Mouse (Mus musculus): ENCODE measurements around the gene Vmn1r88. TPM values are rescaled to one million over a fixed set of nuclear protein-coding genes. Genes with fewer than 3 reads are reported as not detected.

Vmn1r88 gene
- under 1 TPM; 0.11 to 0.22 (median 0.17) TPM for total RNA-seq (2022)

- no peak for DNase-seq (ENCODE audit: low spot score in 2 of 2)
Observed at GRCm38 (mm10) chr7:13159268-13159667, at the start of gene Vmn1r88. TSS of gene Vmn1r88 (plus strand) at chr7:13159568.

- DNase-seq (ENCODE audit: low spot score in 2 of 2): no peak
Observed at GRCm38 (mm10) chr7:13119817-13120216, 39.6 kb upstream of the Vmn1r88 start, which contains the start of gene Vmn1r86. TSS of gene Vmn1r86 (minus strand) at chr7:13119917.

GRCm38 (mm10) chr7:13123554-13124153 is 35.7 kb upstream of the Vmn1r88 start:
- peak in 1 of 2 experiments; percentile 1 for DNase-seq (ENCODE audit: low spot score in 2 of 2)

DNA sequence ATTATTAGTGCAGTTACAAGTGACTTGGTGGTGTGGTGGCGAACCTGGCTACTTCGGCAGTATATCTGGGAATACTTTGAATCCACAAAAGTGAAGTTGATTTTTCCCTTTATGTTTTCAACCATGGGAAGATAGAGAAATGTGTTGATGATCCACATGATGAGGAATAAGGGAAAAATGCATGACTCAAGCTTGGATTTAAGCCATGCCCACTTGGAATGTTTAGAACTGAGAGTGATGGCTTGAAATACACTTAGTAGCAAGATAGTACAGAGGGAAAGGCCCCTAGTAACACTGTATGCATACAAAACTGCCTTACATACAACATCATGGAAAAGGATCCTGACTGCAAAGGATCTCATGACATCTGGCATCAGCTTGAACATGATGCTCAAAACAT is 27.5 kb upstream of the Vmn1r88 start:
- DNase-seq (ENCODE audit: low spot score in 2 of 2): no peak

- DNase-seq (ENCODE audit: low spot score in 2 of 2): no peak
Observed at GRCm38 (mm10) chr7:13137340-13137739, 22.0 kb upstream of the Vmn1r88 start.

DNA sequence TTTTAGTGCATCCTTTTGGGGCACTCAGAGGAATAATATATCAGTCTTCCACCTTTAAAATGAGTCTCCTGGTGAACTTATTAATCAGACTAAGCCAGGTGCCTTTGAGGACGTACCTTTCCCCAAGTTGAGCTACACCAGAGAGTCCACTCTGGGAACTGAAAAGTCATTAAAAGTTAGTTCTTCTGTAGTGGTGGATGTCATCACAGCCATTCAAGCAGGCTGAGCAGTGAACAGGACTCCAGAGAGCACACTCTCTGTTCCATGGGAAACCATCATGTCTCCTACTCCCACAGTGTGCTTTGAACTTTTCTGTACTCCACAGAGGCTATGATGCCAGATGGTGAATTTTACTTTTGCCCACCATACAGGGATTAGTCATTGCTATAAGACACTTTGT is 19.3 kb upstream of the Vmn1r88 start, which contains the start of gene Vmn1r87:
Gene Vmn1r87, minus strand, starts transcription at position 101 of the 400 bp plus-strand sequence.
- no peak for DNase-seq (ENCODE audit: low spot score in 2 of 2)

DNA sequence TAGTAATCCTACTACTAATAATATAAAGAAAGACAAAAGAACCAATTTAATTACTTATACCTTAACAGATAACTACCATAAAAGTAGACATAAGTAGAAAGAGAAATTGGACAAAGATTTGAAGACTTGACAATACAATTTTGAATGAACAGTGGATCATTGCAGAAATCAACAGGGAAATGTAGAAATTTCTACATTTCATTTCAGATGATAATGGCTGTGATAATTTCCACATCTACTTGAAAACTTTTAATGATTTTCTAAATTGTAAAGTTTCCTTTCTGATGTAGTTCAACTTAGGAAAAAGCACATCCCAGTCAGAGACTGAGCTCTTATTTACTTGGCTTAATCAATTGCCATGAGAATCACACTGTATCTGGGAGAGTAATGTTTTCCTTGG is 53.4 kb downstream of the Vmn1r88 start, which contains the start of gene Vmn1r89:
Gene Vmn1r89, plus strand, starts transcription at position 301 of the 400 bp plus-strand sequence.
- no peak for DNase-seq (ENCODE audit: low spot score in 2 of 2)

Other genes with a start within 250 kb of the Vmn1r88 start
- gene Rps5, start 237.3 kb upstream of the Vmn1r88 start, total RNA-seq (2022): 100 to 1,000 TPM; 432 to 451 (median 444) TPM
- gene Rnf225, start 232.2 kb upstream of the Vmn1r88 start, total RNA-seq (2022): 1 to 10 TPM in 3 of 4 experiments, under 1 TPM in 1; 0.98 to 1.5 (median 1.2) TPM
- gene Zfp324, start 193.7 kb upstream of the Vmn1r88 start, total RNA-seq (2022): 10 to 100 TPM in 1 of 4 experiments, 1 to 10 TPM in 3; 9.2 to 10.1 (median 9.7) TPM
- gene Zfp446, start 181.7 kb upstream of the Vmn1r88 start, total RNA-seq (2022): 10 to 100 TPM in 1 of 4 experiments, 1 to 10 TPM in 3; 6.7 to 10.2 (median 8.6) TPM
- gene Slc27a5, start 161.4 kb upstream of the Vmn1r88 start, total RNA-seq (2022): under 1 TPM in 1 of 4 experiments, not detected in 3; 0.37 TPM
- 100 to 1,000 TPM; 218 to 241 (median 229) TPM for gene Trim28, start 160.5 kb upstream of the Vmn1r88 start, total RNA-seq (2022)
- 10 to 100 TPM; 34.2 to 36.9 (median 34.3) TPM for gene Zbtb45, start 149.5 kb upstream of the Vmn1r88 start, total RNA-seq (2022)
- gene Chmp2a, start 124.8 kb upstream of the Vmn1r88 start, total RNA-seq (2022): 100 to 1,000 TPM; 152 to 158 (median 152) TPM
- gene Ube2m, start 121.3 kb upstream of the Vmn1r88 start, total RNA-seq (2022): 100 to 1,000 TPM; 220 to 248 (median 229) TPM
- gene Mzf1, start 104.8 kb upstream of the Vmn1r88 start, total RNA-seq (2022): 10 to 100 TPM; 12.2 to 14.3 (median 13.1) TPM
- under 1 TPM in 1 of 4 experiments, not detected in 3; 0.05 TPM for gene Vmn1r85, start 64.4 kb upstream of the Vmn1r88 start, total RNA-seq (2022)
- gene Vmn1r86, start 39.7 kb upstream of the Vmn1r88 start, total RNA-seq (2022): not detected
- not detected for gene Vmn1r87, start 19.4 kb upstream of the Vmn1r88 start, total RNA-seq (2022)
- gene Vmn1r89, start 53.5 kb downstream of the Vmn1r88 start, total RNA-seq (2022): not detected
- gene Lig1, start 117.7 kb downstream of the Vmn1r88 start, total RNA-seq (2022): 10 to 100 TPM in 3 of 4 experiments, 1 to 10 TPM in 1; 9.0 to 10.7 (median 10.6) TPM
- 10 to 100 TPM; 14.6 to 17.4 (median 15.5) TPM for gene Zswim9, start 119.2 kb downstream of the Vmn1r88 start, total RNA-seq (2022)
- under 1 TPM; 0.16 to 0.59 (median 0.42) TPM for gene Pla2g4c, start 165.1 kb downstream of the Vmn1r88 start, total RNA-seq (2022)
- 1 to 10 TPM in 1 of 4 experiments, under 1 TPM in 3; 0.42 to 1.1 (median 0.69) TPM for gene Cabp5, start 238.6 kb downstream of the Vmn1r88 start, total RNA-seq (2022)

All from left cerebral cortex, adult 8-10 months (tissue).